Mouse (Mus musculus) retina, postnatal 7 days (tissue): ENCODE measurements around the gene Anxa1.
A peak's percentile ranks its signal among the peaks of the same experiment; 100 is the strongest.

Source experiments
- DNase-seq: peaks from one replicate; pipeline ENCODE4 v3.0.0-alpha.2; 2012; ENCODE audit warnings: low read depth, low spot score

The Anxa1 gene

GRCm38 (mm10) chr19:20381207-20381752, 9.5 kb downstream of the Anxa1 start:
- no peak for DNase-seq

DNA sequence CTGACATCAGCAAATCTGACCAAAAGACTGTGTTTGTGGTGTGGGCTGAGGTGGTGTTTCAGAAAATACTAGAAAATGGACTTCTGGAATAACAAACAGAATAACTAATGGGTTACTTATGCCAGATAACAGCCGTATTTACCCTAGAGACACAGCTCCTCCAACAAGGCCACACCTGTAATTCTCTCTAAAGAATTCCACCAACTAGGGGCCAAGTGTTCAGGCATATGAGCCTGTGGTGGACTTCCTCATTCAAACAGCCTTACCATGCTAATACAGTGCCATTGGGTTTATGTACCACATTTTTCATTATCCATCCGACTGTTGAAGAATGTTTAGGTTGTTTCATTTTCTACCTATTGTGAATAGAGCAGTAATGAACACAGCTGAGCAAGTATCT, 20.6 kb downstream of the Anxa1 start:
- no peak for DNase-seq

GRCm38 (mm10) chr19:20366571-20366970, 24.2 kb downstream of the Anxa1 start:
- DNase-seq: no peak

DNA sequence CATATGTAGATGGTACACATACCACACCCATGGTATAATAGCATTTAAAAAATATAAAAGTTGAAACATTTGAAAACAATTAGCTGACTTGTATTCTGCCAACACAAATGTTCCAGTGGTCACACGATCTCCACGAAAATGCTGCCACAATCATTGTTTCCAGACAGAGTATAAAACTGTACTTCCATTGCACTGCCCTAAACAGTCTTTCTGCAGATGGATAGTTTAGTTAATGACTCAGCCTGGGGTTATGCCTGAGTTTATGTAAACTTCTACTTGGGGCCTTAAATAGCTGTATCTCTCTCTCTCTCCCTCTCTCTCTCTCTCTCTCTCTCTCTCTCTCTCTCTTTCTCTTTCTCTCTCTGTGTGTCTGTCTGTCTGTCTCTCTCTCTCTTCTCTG, 24.7 kb downstream of the Anxa1 start:
- no peak for DNase-seq

GRCm38 (mm10) chr19:20365364-20365763, 25.4 kb downstream of the Anxa1 start:
- DNase-seq: no peak

DNA sequence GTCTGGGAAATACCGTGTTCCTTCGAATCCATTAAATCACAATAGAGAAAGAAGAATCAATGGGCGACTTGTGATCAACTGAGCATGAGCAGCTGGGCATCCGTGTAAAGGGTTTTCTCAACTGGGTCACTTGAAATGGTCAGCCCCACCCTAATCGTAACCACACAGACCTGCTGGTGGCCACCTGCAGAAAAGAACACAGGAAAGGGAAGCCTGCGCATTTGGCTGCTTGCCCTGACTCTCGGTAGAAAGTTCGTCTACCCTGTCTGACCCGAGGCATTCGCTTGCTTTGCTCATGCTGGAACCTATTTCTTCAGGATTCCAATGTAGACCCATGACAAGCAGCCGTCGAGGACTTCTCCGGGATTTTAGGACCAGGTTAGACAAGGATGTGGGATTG, 25.8 kb downstream of the Anxa1 start:
- no peak for DNase-seq

DNA sequence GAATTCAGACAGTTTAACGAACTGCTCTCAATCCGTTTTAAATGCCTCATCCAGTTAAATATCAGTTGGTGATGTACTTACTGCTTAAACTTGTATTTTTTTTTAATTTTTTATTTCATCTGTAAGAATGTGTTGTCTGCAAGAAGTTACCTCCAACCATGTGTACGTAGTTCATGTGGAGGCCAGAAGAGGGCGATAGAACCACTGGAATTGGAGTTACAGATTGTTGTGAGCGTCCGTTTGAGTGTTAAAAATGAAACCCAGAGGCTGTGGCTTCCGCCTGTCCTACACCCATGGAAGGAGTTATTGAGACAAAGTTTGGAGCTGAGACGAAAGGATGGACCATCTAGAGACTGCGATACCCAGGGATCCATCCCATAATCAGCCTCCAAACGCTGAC, 27.5 kb downstream of the Anxa1 start:
- DNase-seq: no peak

- DNase-seq: no peak
Measured at GRCm38 (mm10) chr19:20361917-20362577, 28.7 kb downstream of the Anxa1 start.

DNA sequence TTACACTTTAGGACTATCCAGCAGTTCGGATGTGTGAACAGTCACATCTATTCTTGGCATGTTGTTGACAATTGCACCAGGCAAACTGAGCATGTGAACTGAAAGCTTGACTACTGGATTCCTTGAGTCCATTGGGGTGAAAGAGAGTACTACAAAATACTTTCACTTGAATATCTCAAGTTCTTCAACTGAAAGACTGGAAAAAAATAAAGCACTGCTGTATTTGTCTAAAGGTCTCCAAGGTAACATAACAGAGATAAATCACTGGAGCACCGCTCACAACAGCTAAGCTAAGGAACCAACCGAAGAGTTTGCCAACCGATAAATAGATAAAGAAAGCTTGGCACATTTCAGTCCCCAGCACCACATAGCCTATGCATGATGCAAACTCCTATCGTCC, 32.1 kb downstream of the Anxa1 start:
- no peak for DNase-seq

DNA sequence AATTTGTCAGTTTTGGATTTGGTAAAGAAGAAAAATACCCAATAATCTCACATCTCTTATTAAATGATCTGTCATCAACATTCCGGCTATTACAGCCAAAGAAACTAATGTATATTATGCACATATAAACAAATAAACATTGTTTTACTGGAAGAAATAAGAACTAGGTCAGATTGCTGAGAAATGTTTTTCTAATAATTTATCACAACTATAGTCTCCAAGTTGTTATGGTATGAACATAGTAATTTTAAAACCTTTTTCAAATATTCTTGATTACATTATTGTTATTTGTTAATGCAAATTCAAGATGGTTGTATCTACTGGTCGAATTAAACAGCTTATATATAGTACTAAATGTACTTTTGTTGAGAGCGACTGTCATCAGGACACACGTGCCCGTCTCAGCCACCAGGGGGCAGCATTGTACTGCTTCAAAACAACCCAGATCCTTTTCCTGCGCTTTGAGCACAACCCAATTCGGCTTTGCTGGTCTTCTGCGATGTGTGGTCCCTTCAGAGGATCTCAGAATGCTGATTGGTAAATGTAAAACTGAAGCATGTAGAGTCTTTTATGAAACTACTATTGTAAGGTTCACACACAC, 45.3 kb downstream of the Anxa1 start:
- peak; percentile 79 for DNase-seq

- DNase-seq: peak; percentile 76
Measured at GRCm38 (mm10) chr19:20344511-20345316, 46.0 kb downstream of the Anxa1 start.

- DNase-seq: no peak
Measured at GRCm38 (mm10) chr19:20344052-20344451, 46.7 kb downstream of the Anxa1 start.
